Mouse (Mus musculus) testis, adult 2 months (tissue): ENCODE measurements around the gene Izumo1. TPM values are rescaled to one million over a fixed set of nuclear protein-coding genes. Genes with fewer than 3 reads are reported as not detected.
A peak's percentile ranks its signal among the peaks of the same experiment; 100 is the strongest.

Source experiments
- H3K27ac ChIP-seq: fragments of 200-500 bp; 2 replicates; pipeline ENCODE4 v1.5.1; 2012; ENCODE audit warnings: low read depth, low read length; ENCODE audit not compliant: control insufficient read depth, insufficient read depth
- H3K27me3 ChIP-seq: fragments of 200-500 bp; 2 replicates; pipeline ENCODE4 v1.6.1; 2012; ENCODE audit warnings: mild to moderate bottlenecking, low read length, moderate library complexity; ENCODE audit not compliant: control insufficient read depth, insufficient read depth
- H3K36me3 ChIP-seq: fragments of 200-500 bp; 2 replicates; pipeline ENCODE4 v1.6.1; 2012; ENCODE audit warnings: mild to moderate bottlenecking, low read length; ENCODE audit not compliant: control insufficient read depth, insufficient read depth
- H3K4me1 ChIP-seq: fragments of 200-500 bp; 2 replicates; pipeline ENCODE4 v1.6.1; 2012; ENCODE audit warnings: low read length; ENCODE audit not compliant: control insufficient read depth, insufficient read depth
- H3K4me3 ChIP-seq: fragments of 200-500 bp; 2 replicates; pipeline ENCODE4 v1.5.1; 2012; ENCODE audit warnings: low read depth, mild to moderate bottlenecking, low read length, moderate library complexity, mixed read lengths; ENCODE audit not compliant: control insufficient read depth
- CTCF ChIP-seq: fragments of 200-500 bp; IDR thresholded peaks from 2 replicates; pipeline ENCODE4 v1.5.1; 2012; ENCODE audit warnings: low read depth, mild to moderate bottlenecking, inconsistent platforms, low read length, moderate library complexity; ENCODE audit not compliant: control insufficient read depth, insufficient read depth, insufficient replicate concordance
- POLR2A ChIP-seq: fragments of 200-500 bp; IDR thresholded peaks from 2 replicates; pipeline ENCODE4 v1.6.1; 2012; ENCODE audit warnings: low read depth, mild to moderate bottlenecking, inconsistent platforms, low read length, moderate library complexity; ENCODE audit not compliant: control insufficient read depth
- polyA plus RNA-seq: library from polyadenylated mRNA; depleted of rRNA; stranded (reverse); fragments of >200 nt; gene quantifications from 2 replicates; pipeline ENCODE4 v1.2.3, GENCODE M21; 2012

Gene Izumo1
- polyA plus RNA-seq, 1 experiment, result 95.6 TPM

DNA sequence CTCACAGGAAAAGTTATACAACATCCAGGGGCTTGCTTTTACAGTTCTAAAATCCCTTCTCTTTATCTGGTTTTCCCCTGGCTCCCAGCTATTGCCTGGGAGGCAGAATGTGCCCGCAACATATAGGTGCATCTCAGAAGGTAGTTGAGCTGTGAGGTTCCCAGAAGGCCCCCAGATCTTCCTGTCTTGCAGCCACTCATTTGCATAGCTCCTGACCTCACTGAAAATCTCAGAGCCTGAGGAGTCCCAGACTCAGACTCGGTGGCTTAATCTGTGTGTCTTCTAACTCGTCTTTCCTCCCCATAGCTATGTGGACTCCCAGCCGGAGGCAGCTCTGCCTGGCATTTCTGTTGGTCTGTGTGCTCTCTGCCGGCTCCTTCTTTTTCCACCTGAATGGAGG, 3.3 kb upstream of the Izumo1 start:
- Histone ChIP-seq H3K27me3 (no peaks in the 10 kb centered on the region), H3K27ac (no peak overlapping the region), H3K4me3 (peak overlapping the region; percentile 14; the same call in 1 of the 2 replicates), H3K4me1 (peaks cover 6% of the 10 kb centered on the region), H3K36me3 (no peaks in the 10 kb centered on the region)
- no peak for TF ChIP-seq CTCF
- TF ChIP-seq POLR2A, result no peak

DNA sequence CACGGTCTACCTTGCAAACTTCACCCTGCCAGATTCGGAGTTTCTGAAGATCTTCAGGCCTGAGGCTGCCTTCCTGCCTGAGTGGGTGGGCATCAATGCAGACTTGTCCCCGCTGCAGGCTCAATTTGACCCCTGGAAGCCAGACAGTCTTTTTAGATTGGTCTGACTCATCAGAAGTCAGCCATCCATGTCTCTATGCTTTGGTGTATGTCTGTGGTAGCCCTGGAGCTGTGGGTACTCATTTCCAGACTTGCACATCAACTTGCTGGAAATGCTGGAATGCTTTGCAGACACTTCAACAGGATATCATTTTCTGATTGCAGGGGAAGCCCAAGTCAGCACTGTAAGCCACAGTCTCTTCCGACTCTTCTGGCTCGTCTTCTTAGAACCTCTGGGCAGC, 2.0 kb upstream of the Izumo1 start:
- Histone ChIP-seq H3K4me1 (peaks cover 6% of the 10 kb centered on the region), H3K36me3 (no peaks in the 10 kb centered on the region), H3K27me3 (no peaks in the 10 kb centered on the region), H3K27ac (no peak overlapping the region), H3K4me3 (peak overlapping the region; percentile 3; the same call in 1 of the 2 replicates)
- no peak for TF ChIP-seq CTCF

DNA sequence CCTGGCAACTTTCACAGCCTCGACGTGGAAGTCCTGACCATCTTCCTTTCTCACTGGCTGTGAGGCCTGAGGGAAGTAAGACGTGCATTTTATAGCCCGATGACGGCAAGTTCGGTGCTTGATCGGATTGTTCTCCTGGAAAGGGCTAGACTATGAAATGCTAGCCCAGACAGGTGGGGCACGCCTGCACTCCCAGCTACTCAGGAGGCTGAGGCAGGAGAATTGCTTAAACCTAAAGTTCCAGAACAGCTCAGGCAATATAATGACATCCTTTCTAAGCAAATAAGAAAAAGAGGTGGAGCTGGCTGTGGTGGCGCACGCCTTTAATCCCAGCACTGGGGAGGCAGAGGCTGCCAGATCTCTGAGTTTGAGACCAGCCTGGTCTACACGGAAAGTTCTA, 1.9 kb downstream of the Izumo1 start:
- Histone ChIP-seq H3K4me1 (peaks cover 14% of the 10 kb centered on the region), H3K36me3 (no peaks in the 10 kb centered on the region), H3K27ac (no peak overlapping the region), H3K4me3 (peak overlapping the region; percentile 74), H3K27me3 (no peaks in the 10 kb centered on the region)
- no peak for TF ChIP-seq POLR2A
- no peak for TF ChIP-seq CTCF

DNA sequence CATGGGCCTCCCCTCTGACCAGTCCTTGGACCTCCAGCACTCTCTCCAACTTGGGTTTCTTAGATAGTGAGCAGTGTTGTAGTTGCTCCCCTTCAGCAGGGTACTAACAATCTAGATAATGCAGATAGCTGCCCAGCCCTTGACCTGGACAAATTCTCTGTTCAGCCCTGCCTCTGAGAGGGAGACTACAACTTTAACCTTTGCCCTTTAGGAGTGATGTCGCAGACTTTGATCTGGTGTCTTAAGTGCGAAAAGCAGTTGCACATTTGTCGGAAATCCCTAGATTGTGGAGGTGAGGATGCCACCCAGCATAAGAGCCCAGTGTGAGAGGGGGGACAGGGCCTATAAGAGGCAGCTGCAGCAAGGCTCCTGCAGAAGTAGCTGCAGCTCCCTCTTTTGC, 3.1 kb downstream of the Izumo1 start:
- no peaks in the 10 kb centered on the region for H3K27me3 ChIP-seq

DNA sequence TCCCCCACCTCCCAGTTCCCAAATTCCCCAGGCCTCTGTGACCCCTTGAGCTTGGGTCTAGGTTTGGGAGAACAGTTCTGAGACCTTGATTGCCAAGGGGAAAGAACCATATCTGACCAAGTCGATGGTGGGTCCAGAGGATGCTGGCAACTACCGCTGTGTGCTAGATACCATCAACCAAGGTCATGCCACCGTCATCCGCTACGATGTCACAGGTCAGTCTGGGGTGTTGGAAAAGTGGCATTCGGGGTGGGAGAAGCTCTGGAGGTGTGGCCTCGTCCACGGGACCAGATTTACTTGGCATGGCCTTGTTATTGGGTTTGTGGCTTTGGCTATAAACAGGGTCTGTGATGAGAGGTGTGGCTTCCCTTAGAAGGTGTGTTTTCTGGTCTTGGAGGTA, 3.9 kb downstream of the Izumo1 start:
- H3K27ac ChIP-seq, result no peak overlapping the region
- peaks cover 23% of the 10 kb centered on the region for H3K4me1 ChIP-seq
- no peak overlapping the region for H3K4me3 ChIP-seq
- TF ChIP-seq POLR2A (no peak), CTCF (no peak)
- no peaks in the 10 kb centered on the region for H3K27me3 ChIP-seq
- H3K36me3 ChIP-seq, result no peaks in the 10 kb centered on the region

More for the DNA sequence above, 3.1 kb downstream of the Izumo1 start:
- peaks cover 18% of the 10 kb centered on the region for H3K4me1 ChIP-seq
- H3K27ac ChIP-seq, result no peak overlapping the region
- no peak for TF ChIP-seq CTCF
- no peak for TF ChIP-seq POLR2A
- no peaks in the 10 kb centered on the region for H3K36me3 ChIP-seq
- no peak overlapping the region for H3K4me3 ChIP-seq

DNA sequence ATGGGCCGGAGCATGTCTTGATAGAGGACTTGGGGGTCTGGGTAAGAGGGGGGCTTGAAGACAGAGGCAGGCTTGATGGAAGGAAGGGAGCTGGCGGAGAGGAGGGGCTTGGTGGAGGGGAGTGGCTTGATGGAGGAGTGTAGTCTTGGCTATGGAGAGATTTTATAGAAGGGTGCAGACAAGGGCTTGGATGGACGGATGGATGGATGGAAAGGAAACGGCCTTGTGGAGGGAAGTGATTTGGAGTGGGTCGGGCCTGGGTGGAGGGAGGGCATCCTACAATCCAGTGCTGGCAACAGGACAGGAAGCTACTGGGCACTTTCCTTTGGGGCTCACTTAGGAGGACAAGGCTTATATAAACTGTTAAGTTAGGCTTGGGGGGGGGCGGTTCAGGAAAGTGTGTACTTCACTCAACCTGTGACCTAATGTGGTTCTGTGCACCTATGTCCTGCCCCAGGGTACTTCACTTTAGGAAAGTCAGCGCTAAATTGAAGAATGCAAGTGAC, 5.0 kb downstream of the Izumo1 start:
- H3K27me3 ChIP-seq, result no peaks in the 10 kb centered on the region
- TF ChIP-seq CTCF, result no peak
- TF ChIP-seq POLR2A, result no peak
- H3K36me3 ChIP-seq, result no peaks in the 10 kb centered on the region
- peaks cover 23% of the 10 kb centered on the region for H3K4me1 ChIP-seq
- H3K27ac ChIP-seq, result no peak overlapping the region
- H3K4me3 ChIP-seq, result no peak overlapping the region

DNA sequence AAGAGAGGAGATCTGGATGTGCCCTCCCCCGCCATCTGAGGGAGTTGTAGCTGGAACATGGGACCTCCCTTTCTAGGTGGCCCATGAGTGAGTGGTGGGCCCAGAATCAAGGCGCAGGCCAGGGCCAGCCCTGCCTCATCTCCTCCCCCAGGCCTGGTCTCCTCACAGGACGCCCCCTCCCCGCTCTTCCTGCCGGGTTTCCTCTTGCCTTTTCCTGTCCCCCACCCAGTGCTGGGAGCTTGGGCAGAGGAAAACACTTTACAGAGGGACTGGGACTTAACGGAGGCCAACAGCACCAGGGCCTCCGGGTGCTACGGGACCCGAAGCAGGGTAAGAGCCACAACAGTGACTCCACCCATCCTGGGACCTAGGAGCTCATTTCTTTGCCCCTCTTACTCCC, 5.7 kb downstream of the Izumo1 start, which contains the start of gene Rasip1:
Gene Rasip1, plus strand, starts transcription at position 228 of the 400 bp plus-strand sequence.
- peak within 1 kb of the TSS; percentile 87 for H3K4me3 ChIP-seq
- no peak for TF ChIP-seq POLR2A
- TF ChIP-seq CTCF, result no peak
- no peak within 1 kb of the TSS; the same call in 1 of the 2 replicates for H3K27ac ChIP-seq
- H3K4me1 ChIP-seq, result peaks cover 23% of the 10 kb centered on the region
- no peaks in the 10 kb centered on the region for H3K36me3 ChIP-seq
- H3K27me3 ChIP-seq, result no peaks in the 10 kb centered on the region
